Mouse (Mus musculus) activated CD4-positive, CD25-positive, alpha-beta regulatory T cell, adult 9 weeks (primary cell): ENCODE measurements around the gene Chd5. TPM values are rescaled to one million over a fixed set of nuclear protein-coding genes. Genes with fewer than 3 reads are reported as not detected.

Source experiments
- polyA plus RNA-seq: library from polyadenylated mRNA; unstranded; fragments of 100-300 nt; shearing (Covaris generic); gene quantifications from one replicate; pipeline ENCODE4 v1.2.1, GENCODE M21; 2017

Gene Chd5
- polyA plus RNA-seq: 0.07 TPM

GRCm38 (mm10) chr4:152338419-152339292 is at the start of gene Chd5:
TSS of gene Chd5 (plus strand) at chr4:152338651.

DNA sequence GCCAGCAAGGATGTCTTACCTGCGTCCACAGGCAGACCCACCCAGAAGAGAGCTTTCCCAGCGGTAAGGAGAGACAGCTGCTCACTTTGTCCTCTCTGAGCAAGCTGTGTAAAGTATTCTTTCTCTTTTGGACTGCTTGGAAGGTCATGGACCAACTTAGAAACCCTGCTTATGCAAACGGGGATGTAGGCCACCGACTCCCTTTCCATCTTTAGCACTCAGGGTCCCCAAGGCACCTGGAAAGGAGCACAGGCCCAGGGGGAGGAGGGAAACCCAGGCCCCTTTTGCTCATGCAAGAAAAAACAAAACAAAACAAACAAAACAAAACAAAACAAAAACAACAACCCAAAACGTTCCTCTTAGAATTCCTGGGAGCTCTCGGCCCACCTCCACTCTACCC is 46.9 kb upstream of the Chd5 start, which contains the start of gene Hes3:
Gene Hes3 (minus strand): TSS at position 101 of the 400 bp plus-strand sequence.

DNA sequence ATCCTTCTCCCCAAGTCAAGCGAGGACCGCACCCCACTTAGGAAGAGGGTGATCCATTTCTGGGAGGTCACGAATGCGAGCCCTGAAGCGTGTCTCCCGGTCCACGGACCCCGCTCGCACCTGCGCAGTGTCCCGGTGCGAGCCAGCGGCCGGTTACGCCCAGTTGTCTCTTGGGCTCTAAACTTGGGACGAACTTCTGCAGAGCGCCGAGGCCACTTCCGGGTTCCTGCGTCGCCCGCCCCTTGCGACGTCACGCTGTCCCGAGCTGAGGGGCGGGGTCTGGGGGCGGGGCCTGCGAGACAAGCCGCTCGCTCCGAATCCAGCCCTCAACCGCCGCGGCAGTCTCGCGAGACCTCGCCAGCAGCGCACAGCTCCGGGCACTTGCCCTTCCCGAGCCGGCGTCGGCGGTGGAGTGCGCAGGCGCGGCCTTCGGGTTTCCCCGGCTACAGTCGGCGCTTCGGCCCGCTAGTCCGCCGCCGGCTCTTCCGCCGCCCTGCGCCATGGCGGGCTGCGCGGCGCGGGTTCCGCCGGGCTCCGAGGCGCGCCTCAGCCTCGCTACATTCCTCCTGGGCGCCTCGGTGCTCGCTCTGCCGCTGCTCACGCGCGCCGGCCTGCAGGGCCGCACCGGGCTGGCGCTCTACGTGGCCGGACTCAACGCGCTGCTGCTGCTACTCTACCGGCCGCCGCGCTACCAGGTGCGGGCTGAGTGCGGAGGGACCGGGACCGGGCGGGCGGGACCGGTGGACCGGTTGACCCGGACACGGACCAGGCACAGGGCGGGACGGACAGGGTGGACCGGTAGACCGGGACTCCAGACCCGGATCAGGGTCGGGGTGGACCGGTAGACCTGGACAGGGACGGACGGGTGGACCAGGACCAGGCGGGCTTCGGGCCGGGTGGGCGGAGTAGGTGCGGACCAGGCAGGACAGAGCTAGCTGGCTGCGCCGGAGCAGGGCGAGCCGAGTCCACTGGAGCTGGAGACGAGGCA is 41.3 kb upstream of the Chd5 start, which contains the start of gene Icmt:
Gene Icmt (plus strand): TSS at position 354 of the 988 bp plus-strand sequence.

GRCm38 (mm10) chr4:152318517-152319234 is 19.8 kb upstream of the Chd5 start, which contains the start of gene Rnf207:
TSS of gene Rnf207 (minus strand) at chr4:152318993.

DNA sequence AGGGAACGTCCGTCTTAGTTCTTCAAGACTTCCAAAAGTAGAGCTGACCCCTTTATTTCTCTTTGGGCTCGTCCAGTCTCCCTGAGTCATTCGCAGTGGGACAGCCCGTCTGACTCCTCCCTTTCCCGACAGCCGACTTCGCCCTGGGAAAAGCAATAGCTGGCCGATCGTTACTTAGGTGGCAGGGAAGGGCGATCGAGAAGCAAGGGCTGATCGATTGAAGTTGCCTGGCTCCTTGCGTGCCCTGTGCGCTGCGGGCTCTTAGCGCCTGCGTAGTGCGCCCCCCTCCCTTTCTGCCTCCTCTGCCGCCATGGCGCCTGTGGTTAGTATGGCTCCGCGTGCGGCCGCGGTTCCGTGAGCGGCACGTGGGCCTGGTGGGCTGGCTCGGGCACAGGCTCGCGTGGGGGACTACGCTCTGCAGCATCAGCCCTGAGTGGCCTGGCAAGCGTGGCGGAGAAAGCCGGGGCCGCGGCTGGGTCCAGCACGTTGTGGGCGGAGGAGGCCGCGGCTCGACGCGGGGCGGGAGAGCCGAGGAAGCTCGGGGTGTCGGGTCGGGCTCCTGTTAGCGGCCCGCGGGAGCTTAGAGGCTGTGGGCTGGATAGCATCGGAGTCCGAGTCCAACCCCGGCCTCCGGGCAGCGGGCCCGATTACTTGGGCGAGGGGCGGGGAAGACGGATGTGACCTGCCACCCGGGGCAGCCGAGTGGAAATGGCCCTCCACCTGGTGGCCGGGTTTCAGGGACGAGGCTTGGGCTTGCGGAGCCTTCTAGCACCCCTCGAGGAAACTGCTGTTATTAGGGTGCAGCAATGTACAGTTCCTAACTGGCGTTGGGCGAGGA is 12.7 kb upstream of the Chd5 start, which contains the start of gene Rpl22:
Gene Rpl22 (plus strand): TSS at position 169 of the 838 bp plus-strand sequence.

Other genes with a start within 250 kb of the Chd5 start
- gene Tnfrsf25, start 222.7 kb upstream of the Chd5 start, polyA plus RNA-seq: 194 TPM
- gene Espn, start 186.3 kb upstream of the Chd5 start, polyA plus RNA-seq: 17.0 TPM
- gene Hes2, start 179.8 kb upstream of the Chd5 start, polyA plus RNA-seq: not detected
- 149 TPM for gene Acot7, start 160.5 kb upstream of the Chd5 start, polyA plus RNA-seq
- not detected for gene Gpr153, start 64.4 kb upstream of the Chd5 start, polyA plus RNA-seq
- not detected for gene Hes3, start 47.0 kb upstream of the Chd5 start, polyA plus RNA-seq
- 5.0 TPM for gene Icmt, start 41.4 kb upstream of the Chd5 start, polyA plus RNA-seq
- 0.59 TPM for gene Rnf207, start 19.7 kb upstream of the Chd5 start, polyA plus RNA-seq
- 589 TPM for gene Rpl22, start 12.9 kb upstream of the Chd5 start, polyA plus RNA-seq
- gene Nphp4, start 138.1 kb downstream of the Chd5 start, polyA plus RNA-seq: 0.87 TPM
- 134 TPM for gene Kcnab2, start 139.2 kb downstream of the Chd5 start, polyA plus RNA-seq